Mouse (Mus musculus) ES-E14 (cell line): ENCODE results near the gene Cacna1d.

Experiments
- CHD2 ChIP-seq: IDR thresholded peaks from 2 replicates; pipeline ENCODE4 v1.6.1; 2014; ENCODE audit warnings: mild to moderate bottlenecking, low read depth, low read length, inconsistent platforms
- HCFC1 ChIP-seq: IDR thresholded peaks from 2 replicates; pipeline ENCODE4 v1.6.1; 2012; ENCODE audit warnings: low read length, inconsistent platforms, borderline replicate concordance; ENCODE audit not compliant: insufficient read depth
- MAFK ChIP-seq: IDR thresholded peaks from 2 replicates; pipeline ENCODE4 v1.6.1; 2014; ENCODE audit warnings: mild to moderate bottlenecking, low read depth, low read length, inconsistent platforms; ENCODE audit not compliant: insufficient read depth
- ZC3H11A ChIP-seq: IDR thresholded peaks from 2 replicates; pipeline ENCODE4 v1.6.1; 2012; ENCODE audit warnings: low read depth, mild to moderate bottlenecking, inconsistent platforms, low read length, borderline replicate concordance
- ZNF384 ChIP-seq: IDR thresholded peaks from 2 replicates; pipeline ENCODE4 v1.6.1; 2012; ENCODE audit warnings: low read depth, low read length, inconsistent platforms

DNA sequence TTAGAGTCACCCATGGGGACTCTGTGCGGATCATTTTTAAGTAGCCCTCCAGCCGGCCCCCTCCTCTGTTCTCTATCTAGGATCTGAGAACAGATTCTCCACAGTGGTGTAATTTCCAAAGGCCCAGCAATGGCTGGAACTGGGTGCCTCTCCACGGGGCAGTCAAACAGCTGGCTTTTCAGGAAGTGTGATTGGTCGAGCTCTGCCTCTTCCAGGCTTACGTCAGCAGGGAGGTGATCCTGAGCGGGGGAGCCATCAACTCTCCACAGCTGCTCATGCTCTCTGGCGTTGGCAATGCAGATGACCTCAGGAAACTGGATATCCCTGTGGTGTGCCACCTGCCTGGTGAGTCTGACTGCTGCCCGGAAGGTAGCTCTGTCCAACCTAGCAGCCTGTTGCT, 457.9 kb downstream of the Cacna1d start:
- TF ChIP-seq ZC3H11A = no peak
- TF ChIP-seq MAFK = no peak
- no peak for TF ChIP-seq HCFC1
- TF ChIP-seq CHD2 = no peak
- no peak for TF ChIP-seq ZNF384
